Mouse (Mus musculus) kidney, adult 2 months (tissue): ENCODE measurements at regions not wholly inside any gene's neighbourhood (a gene's known extent, or its start where the extent isn't known, plus 50 kb on each side); places are given as distances from the start of the nearest gene placed in this dataset.
A peak's percentile ranks its signal among the peaks of the same experiment; 100 is the strongest.

ENCODE experiments used
- CTCF ChIP-seq: fragments of 200-500 bp; conservative IDR thresholded peaks from 2 replicates; pipeline ENCODE4 v1.5.1; 2011; ENCODE audit warnings: low read depth, mild to moderate bottlenecking, control low read depth, low read length, moderate library complexity, mixed read lengths; ENCODE audit not compliant: insufficient read depth, insufficient read length
- POLR2A ChIP-seq: fragments of 200-500 bp; IDR thresholded peaks from one replicate; pipeline ENCODE4 v1.6.1; 2011; ENCODE audit warnings: low read depth, low read length, control low read depth

- TF ChIP-seq CTCF (peak; percentile 64), POLR2A (no peak)
These were observed 104.3 kb downstream of the Nucb2 start for GRCm38 (mm10) chr7:116608350-116609085.
